Mouse (Mus musculus) kidney, adult 2 months (tissue): ENCODE measurements around the gene Acsl6. TPM values are rescaled to one million over a fixed set of nuclear protein-coding genes. Genes with fewer than 3 reads are reported as not detected.

Experiments
- DNase-seq: peaks from one replicate; pipeline ENCODE4 v3.0.0; 2021
- H3K27ac ChIP-seq: fragments of 200-500 bp; 2 replicates; pipeline ENCODE4 v1.5.1; 2012; ENCODE audit warnings: low read depth, low read length, control low read depth, inconsistent platforms; ENCODE audit not compliant: insufficient read depth
- H3K27me3 ChIP-seq: fragments of 200-500 bp; replicated peaks from 2 replicates; pipeline ENCODE4 v1.6.1; 2012; ENCODE audit warnings: mild to moderate bottlenecking, moderate library complexity, low read length, inconsistent platforms; ENCODE audit not compliant: control insufficient read depth, insufficient read depth
- H3K36me3 ChIP-seq: fragments of 200-500 bp; 2 replicates; pipeline ENCODE4 v1.6.1; 2012; ENCODE audit warnings: mild to moderate bottlenecking, moderate library complexity, low read length, inconsistent platforms; ENCODE audit not compliant: control insufficient read depth, insufficient read depth
- H3K4me1 ChIP-seq: fragments of 200-500 bp; 2 replicates; pipeline ENCODE4 v1.6.1; 2011; ENCODE audit warnings: low read length; ENCODE audit not compliant: control insufficient read depth, insufficient read depth
- H3K4me3 ChIP-seq: fragments of 200-500 bp; 2 replicates; pipeline ENCODE4 v1.5.1; 2011; ENCODE audit warnings: mild to moderate bottlenecking, low read depth, low read length, control low read depth; ENCODE audit not compliant: insufficient read depth
- CTCF ChIP-seq: fragments of 200-500 bp; conservative IDR thresholded peaks from 2 replicates; pipeline ENCODE4 v1.5.1; 2011; ENCODE audit warnings: low read depth, mild to moderate bottlenecking, control low read depth, low read length, moderate library complexity, mixed read lengths; ENCODE audit not compliant: insufficient read depth, insufficient read length
- POLR2A ChIP-seq: fragments of 200-500 bp; IDR thresholded peaks from one replicate; pipeline ENCODE4 v1.6.1; 2011; ENCODE audit warnings: low read depth, low read length, control low read depth
- WGBS: fragments of 180-500 bp; shearing (Covaris S2); methylation state at CpG from one replicate; pipeline ENCODE4 v1.1.7; 2018; 5-methylcytosine and 5-hydroxymethylcytosine counted together
- polyA plus RNA-seq: library from polyadenylated mRNA; depleted of rRNA; stranded (reverse); fragments of >200 nt; gene quantifications from 2 replicates; pipeline ENCODE4 v1.2.3, GENCODE M21; 2012

Gene Acsl6
- polyA plus RNA-seq, 1 experiment: 0.19 TPM

DNA sequence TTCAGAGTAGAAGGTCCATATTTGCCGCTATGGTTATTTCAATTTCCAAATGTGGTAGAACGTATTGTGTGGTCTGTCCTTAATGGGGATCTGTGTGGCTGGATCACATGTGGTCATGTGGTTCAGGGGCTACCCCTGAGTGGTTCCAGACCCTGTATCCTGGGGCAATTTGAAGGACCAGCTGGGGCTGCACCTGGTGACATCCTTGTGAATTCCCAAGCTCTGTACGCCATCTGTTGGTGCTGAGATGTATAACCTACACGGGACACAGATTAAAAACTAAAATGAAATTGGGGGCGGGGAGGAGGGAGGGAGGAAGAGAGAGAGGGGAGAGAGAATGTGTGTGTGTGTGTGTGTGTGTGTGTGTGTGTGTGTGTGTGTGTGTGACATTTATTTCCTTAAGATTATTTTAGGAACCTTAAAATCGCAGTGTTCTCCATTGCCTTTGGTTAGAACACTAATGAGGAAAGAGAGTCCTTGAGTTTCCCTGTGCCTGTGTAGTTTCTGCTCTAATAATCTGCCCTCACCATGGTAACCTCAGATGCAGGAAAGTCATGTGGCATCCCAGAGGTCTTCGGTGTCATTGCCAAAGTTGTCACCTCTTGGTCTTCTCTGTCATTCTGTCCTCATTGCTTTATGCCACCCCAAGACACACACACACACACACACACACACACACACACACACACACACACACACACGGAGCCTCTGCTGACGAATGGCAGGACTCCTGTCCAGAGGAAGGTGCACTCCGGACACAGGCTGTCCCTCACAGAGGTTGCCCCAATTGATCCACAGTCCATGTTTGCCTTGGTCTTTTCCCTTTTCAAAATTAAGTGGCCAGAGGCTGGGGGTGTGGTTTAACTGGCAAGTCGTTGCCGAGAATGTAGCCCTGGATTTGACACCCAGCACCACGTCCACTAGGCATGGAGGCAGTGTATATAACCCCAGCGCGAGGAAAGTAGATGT is 51.3 kb downstream of the Acsl6 start:
- no peak for TF ChIP-seq POLR2A
- TF ChIP-seq CTCF: peak; percentile 53
- Histone ChIP-seq H3K27me3 (no peaks in the 10 kb centered on the region), H3K36me3 (no peaks in the 10 kb centered on the region), H3K4me3 (no peak overlapping the region), H3K27ac (no peak overlapping the region), H3K4me1 (no peaks in the 10 kb centered on the region)
- peak; percentile 27 for DNase-seq
- 56% methylated on average over 15 of the region's 15 CpGs for WGBS

DNA sequence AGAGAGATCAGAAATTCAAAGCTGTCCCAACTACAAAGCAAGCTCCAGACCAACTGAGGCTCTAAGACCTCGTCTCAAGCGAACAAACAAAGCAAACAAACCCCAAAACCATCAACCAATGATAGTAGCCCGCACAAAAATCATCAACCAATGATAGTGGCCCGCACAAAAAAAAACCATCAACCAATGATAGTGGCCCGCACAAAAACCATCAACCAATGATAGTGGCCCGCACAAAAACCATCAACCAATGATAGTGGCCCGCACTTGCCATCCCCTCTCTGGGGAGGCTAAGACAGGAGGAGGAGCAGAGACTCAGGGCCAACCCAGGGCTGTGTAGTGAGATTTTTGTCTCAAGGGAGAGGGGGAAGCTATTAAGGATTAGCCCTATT is 52.0 kb downstream of the Acsl6 start:
- TF ChIP-seq POLR2A: no peak
- TF ChIP-seq CTCF: no peak
- Histone ChIP-seq H3K36me3 (no peaks in the 10 kb centered on the region), H3K4me1 (no peaks in the 10 kb centered on the region), H3K27me3 (no peaks in the 10 kb centered on the region), H3K27ac (no peak overlapping the region), H3K4me3 (no peak overlapping the region)
- WGBS: 77% methylated on average over 7 of the region's 7 CpGs
- no peak for DNase-seq

DNA sequence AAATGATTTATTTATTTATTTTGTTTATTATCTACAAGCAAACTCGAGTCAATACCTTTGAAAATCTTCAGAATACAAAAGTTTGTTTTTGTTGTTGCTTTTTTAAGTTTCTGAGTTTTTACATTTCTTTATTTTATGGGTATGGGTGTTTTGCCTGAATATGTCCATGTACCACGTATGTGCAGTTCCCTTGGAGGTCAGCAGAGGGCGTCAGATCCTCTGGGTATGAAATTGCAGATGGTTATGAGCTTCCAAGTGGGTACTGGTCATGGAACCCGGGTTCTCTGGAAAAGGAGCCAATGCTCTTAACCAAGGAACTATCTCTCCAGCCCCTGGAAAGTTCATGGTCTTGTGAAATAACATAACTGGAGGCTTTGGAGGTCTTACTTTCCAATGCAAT is 53.1 kb downstream of the Acsl6 start:
- DNase-seq: peak; percentile 38

GRCm38 (mm10) chr11:54372553-54372952 is 69.0 kb downstream of the Acsl6 start:
- Histone ChIP-seq H3K27ac (no peak overlapping the region), H3K4me3 (no peak overlapping the region), H3K27me3 (no peaks in the 10 kb centered on the region), H3K36me3 (no peaks in the 10 kb centered on the region), H3K4me1 (peaks cover 4% of the 10 kb centered on the region; the same call in 1 of the 2 replicates)
- TF ChIP-seq POLR2A (no peak), CTCF (no peak)
- no peak for DNase-seq

More for the DNA sequence above, 53.1 kb downstream of the Acsl6 start:
- WGBS: 66% methylated on average over 4 of the region's 4 CpGs
- Histone ChIP-seq H3K27me3 (no peaks in the 10 kb centered on the region), H3K4me3 (no peak overlapping the region), H3K27ac (no peak overlapping the region), H3K4me1 (no peaks in the 10 kb centered on the region), H3K36me3 (no peaks in the 10 kb centered on the region)
- TF ChIP-seq CTCF: peak; percentile 64
- TF ChIP-seq POLR2A: no peak

GRCm38 (mm10) chr11:54390386-54390785 is 86.8 kb downstream of the Acsl6 start:
- 57% methylated on average over 8 of the region's 8 CpGs for WGBS
- H3K36me3 ChIP-seq: no peaks in the 10 kb centered on the region
- no peak for DNase-seq
- no peaks in the 10 kb centered on the region for H3K4me1 ChIP-seq
- H3K27me3 ChIP-seq: no peaks in the 10 kb centered on the region
- TF ChIP-seq CTCF (no peak), POLR2A (no peak)
- H3K27ac ChIP-seq: no peak overlapping the region
- no peak overlapping the region for H3K4me3 ChIP-seq

DNA sequence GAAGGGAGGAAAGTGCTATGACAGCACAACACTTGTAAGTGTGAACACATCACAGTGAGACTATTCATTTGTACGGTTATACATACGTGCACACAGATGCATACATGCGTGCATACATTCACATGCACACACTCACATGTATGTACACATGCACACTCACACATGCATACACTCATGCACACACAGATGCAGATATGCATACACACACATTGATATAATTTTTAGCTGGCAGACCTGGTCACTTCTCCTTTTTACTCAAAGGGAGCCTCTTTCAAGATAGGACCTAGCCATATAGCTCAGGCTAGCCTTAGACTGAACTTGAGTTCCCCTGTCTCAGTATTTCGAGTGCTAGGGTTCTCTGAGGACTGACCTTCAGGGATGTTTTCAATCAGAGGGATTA is 87.7 kb downstream of the Acsl6 start:
- no peak for DNase-seq
- Histone ChIP-seq H3K4me3 (no peak overlapping the region), H3K27ac (no peak overlapping the region), H3K36me3 (no peaks in the 10 kb centered on the region), H3K27me3 (no peaks in the 10 kb centered on the region), H3K4me1 (no peaks in the 10 kb centered on the region)
- 90% methylated on average over 4 of the region's 4 CpGs for WGBS
- TF ChIP-seq CTCF (no peak), POLR2A (no peak)

GRCm38 (mm10) chr11:54396686-54397085 is 93.1 kb downstream of the Acsl6 start:
- no peak overlapping the region for H3K4me3 ChIP-seq
- no peaks in the 10 kb centered on the region for H3K27me3 ChIP-seq
- H3K36me3 ChIP-seq: no peaks in the 10 kb centered on the region
- DNase-seq: no peak
- H3K27ac ChIP-seq: no peak overlapping the region
- WGBS: 79% methylated on average over 1 of the region's 1 CpGs
- TF ChIP-seq POLR2A (no peak), CTCF (no peak)
- no peaks in the 10 kb centered on the region for H3K4me1 ChIP-seq
